Mouse (Mus musculus) intestine, postnatal 0 days (tissue): ENCODE results near the gene Nid1. TPM values are rescaled to one million over a fixed set of nuclear protein-coding genes. Genes with fewer than 3 reads are reported as not detected.
A peak's percentile ranks its signal among the peaks of the same experiment; 100 is the strongest.
"Not testable (repeated sequence)": the region's sequence is repeated elsewhere in the genome, so short reads cannot be mapped to it uniquely, and the experiment has no call there.

Experiments
- ATAC-seq: fragments of 200-750 bp; cut with Nextera tagmentation; 2 replicates; pipeline ENCODE4 v1.8.0; 2017; ENCODE audit warnings: mild to moderate bottlenecking, moderate TSS enrichment, moderate library complexity
- H3K27ac ChIP-seq: fragments of 300-500 bp; sonication (generic); 2 replicates; pipeline ENCODE4 v1.5.1; 2014; ENCODE audit warnings: mild to moderate bottlenecking, low read depth, low read length, moderate library complexity
- H3K27me3 ChIP-seq: fragments of 300-500 bp; sonication (generic); replicated peaks from 2 replicates; pipeline ENCODE4 v1.6.1; 2014; ENCODE audit warnings: low read length, mixed read lengths; ENCODE audit not compliant: control insufficient read depth, insufficient read depth
- H3K36me3 ChIP-seq: fragments of 300-500 bp; sonication (generic); 2 replicates; pipeline ENCODE4 v1.6.1; 2014; ENCODE audit warnings: mild to moderate bottlenecking, moderate library complexity; ENCODE audit not compliant: control insufficient read depth, insufficient read depth
- H3K4me1 ChIP-seq: fragments of 300-500 bp; sonication (generic); replicated peaks from 2 replicates; pipeline ENCODE4 v1.6.1; 2014; ENCODE audit warnings: antibody characterized with exemption, low read length, mixed read lengths; ENCODE audit not compliant: control insufficient read depth, insufficient read depth
- H3K4me2 ChIP-seq: fragments of 300-500 bp; sonication (generic); replicated peaks from 2 replicates; pipeline ENCODE4 v1.6.1; 2014; ENCODE audit warnings: low read depth, mild to moderate bottlenecking, moderate library complexity
- H3K4me3 ChIP-seq: fragments of 300-500 bp; sonication (generic); 2 replicates; pipeline ENCODE4 v1.5.1; 2014; ENCODE audit warnings: low read depth, low read length
- H3K9ac ChIP-seq: fragments of 300-500 bp; sonication (generic); 2 replicates; pipeline ENCODE4 v1.6.1; 2014; ENCODE audit warnings: mild to moderate bottlenecking, low read depth, low read length
- H3K9me3 ChIP-seq: fragments of 300-500 bp; sonication (generic); 2 replicates; pipeline ENCODE4 v1.6.1; 2016; ENCODE audit warnings: mixed run types; ENCODE audit not compliant: control insufficient read depth
- CTCF ChIP-seq: sonication (generic); IDR thresholded peaks from 2 replicates; pipeline ENCODE4 v1.5.1; 2016; ENCODE audit warnings: low read depth, mild to moderate bottlenecking, control low read depth, antibody characterized with exemption, moderate library complexity
- WGBS: fragments of 180-500 bp; shearing (Covaris S2); extraction: QIAGEN DNeasy Blood & Tissue Kit; methylation state at CpG from one replicate; pipeline ENCODE4 v1.1.7; 2014; 5-methylcytosine and 5-hydroxymethylcytosine counted together
- polyA plus RNA-seq: library from polyadenylated mRNA; unstranded; fragments of >200 nt; fragmentation: Nextera tagmentation; extraction: Ambion mirVana; gene quantifications from 2 replicates; pipeline ENCODE4 v1.2.1, GENCODE M21; 2015

The Nid1 gene
- polyA plus RNA-seq, 1 experiment from 2014 or later = 34.8 TPM

DNA sequence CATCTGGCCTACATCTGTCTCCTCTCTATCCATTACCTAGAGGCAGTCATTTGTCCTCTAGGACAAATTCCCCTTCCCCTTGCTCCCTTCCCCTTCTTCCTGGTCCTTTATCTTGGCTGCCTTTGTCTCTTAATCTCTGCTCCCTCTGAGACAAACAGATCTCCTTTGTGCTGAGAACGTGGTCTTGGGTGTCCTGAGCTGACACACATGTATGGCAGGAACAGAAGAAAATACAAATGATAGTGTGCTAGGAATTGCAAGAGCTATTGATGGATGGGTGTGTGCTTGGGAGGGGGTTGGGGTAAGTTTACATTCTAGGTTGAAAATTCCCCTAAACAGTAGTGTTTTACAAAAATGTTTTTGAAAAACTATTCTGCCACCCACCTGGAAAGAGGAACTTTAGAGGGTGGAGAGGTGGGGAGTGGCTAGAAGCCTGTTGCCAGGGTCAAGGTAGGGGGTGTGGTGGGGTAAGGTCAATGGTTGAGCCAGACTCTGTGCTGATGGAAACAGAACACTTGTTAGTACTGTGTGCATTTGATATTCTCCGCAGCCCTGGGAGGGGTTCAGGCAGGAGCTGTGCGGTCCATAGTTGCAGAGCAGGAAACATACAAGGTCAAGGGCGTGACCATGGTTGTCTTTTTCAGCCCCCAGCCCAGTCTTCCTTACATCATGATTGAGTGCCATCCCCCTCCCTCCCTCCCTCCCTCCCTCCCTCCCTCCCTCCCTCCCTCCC lies 9.5 kb downstream of the Nid1 start:
- not testable (repeated sequence) for H3K36me3 ChIP-seq, H3K4me2 ChIP-seq, H3K9ac ChIP-seq, H3K9me3 ChIP-seq, ATAC-seq, H3K4me1 ChIP-seq, H3K27ac ChIP-seq, H3K27me3 ChIP-seq, H3K4me3 ChIP-seq
- WGBS = 58% methylated on average over 4 of the region's 4 CpGs

DNA sequence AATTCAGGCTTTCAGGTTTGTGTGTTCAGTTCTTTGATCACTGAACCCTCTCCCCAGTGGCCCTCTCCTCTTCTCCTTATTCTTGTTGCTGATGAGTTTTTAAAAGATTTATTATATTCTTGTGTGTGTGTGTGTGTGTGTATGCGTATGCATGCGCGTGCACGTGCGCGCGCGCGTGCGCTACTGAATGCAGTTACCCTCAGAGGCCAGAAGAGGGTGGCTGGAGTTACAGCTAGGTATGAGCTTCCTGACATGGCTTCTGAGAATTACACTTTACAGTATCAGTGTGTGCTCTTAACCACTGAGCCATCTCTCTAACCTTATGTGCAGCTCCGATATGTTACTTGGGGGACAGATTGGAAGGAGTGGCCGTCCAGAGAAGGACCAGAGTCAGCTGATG lies 12.6 kb downstream of the Nid1 start:
- not testable (repeated sequence) for H3K36me3 ChIP-seq, H3K4me1 ChIP-seq, H3K27ac ChIP-seq, ATAC-seq, H3K4me2 ChIP-seq, H3K27me3 ChIP-seq, H3K4me3 ChIP-seq, H3K9me3 ChIP-seq, H3K9ac ChIP-seq
- TF ChIP-seq CTCF = 0 out of 2 replicates have a peak, but pooled peaks have one; percentile 12
- 77% methylated on average over 12 of the region's 12 CpGs for WGBS

DNA sequence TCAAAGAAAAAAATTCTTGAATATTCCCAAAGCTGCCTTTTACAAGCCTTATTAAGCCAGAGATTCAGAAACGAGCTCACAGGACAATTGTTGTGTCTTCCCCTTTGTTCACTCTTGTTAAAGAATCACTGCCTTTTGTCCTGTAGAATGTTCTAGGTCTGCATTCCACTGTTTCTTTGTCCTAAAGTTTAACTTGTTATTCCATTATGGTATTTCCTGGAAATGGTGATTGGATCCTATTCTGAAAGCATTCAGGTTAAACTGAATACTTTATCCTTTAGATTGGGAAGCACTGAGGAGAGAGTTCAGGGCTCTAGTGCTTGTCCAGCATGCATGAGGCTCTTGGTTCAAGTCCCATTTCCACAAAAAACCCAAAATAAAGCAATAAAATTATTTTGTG lies 13.6 kb downstream of the Nid1 start:
- H3K9ac ChIP-seq, H3K4me1 ChIP-seq, H3K36me3 ChIP-seq, H3K27ac ChIP-seq, ATAC-seq, H3K27me3 ChIP-seq, H3K4me2 ChIP-seq, H3K9me3 ChIP-seq, H3K4me3 ChIP-seq: not testable (repeated sequence)
- WGBS = 49% methylated on average over 1 of the region's 1 CpGs

DNA sequence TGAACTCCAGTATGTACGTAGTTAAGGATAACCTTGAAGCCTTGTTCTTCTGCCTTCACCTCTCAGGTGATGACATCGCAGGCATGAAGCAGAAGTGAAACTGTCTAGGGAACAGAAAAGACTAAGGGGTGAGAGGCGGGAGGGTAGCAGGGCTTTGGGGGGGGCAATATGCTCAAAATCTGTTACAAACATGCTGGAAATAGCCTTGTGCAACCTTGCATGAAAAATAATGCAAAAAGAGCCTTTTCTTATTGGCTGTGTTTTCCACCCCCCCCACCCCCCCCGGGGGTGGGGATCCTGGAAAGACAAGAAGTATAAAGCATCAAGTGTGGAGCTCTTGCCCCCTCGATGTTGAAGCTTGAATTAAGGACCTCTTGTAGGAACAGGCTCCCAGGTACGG lies 16.0 kb downstream of the Nid1 start:
- not testable (repeated sequence) for H3K4me3 ChIP-seq, H3K4me1 ChIP-seq, ATAC-seq, H3K27ac ChIP-seq, H3K36me3 ChIP-seq, H3K27me3 ChIP-seq, H3K9me3 ChIP-seq, H3K4me2 ChIP-seq, H3K9ac ChIP-seq
- WGBS = 86% methylated on average over 6 of the region's 6 CpGs

DNA sequence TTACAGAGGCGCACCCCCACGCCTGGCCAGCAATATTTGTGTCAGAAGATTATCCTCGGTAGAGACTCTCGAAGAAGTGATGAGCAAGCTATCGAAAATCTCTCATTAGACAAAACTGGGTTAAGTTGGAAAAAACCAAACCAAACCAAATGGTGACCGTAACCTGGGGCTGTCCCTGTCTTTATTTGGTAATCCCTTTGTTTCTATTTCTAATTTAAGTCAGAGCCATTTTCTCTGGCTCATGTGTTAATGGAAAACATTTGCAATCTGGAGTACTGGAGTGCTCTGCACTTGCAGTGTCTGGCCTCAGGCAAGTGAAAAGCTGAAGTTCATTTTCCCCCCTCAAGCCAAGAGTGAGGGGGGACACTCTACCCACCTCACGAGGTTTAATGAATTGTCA lies 16.9 kb downstream of the Nid1 start:
- H3K9me3 ChIP-seq = not testable (repeated sequence)

DNA sequence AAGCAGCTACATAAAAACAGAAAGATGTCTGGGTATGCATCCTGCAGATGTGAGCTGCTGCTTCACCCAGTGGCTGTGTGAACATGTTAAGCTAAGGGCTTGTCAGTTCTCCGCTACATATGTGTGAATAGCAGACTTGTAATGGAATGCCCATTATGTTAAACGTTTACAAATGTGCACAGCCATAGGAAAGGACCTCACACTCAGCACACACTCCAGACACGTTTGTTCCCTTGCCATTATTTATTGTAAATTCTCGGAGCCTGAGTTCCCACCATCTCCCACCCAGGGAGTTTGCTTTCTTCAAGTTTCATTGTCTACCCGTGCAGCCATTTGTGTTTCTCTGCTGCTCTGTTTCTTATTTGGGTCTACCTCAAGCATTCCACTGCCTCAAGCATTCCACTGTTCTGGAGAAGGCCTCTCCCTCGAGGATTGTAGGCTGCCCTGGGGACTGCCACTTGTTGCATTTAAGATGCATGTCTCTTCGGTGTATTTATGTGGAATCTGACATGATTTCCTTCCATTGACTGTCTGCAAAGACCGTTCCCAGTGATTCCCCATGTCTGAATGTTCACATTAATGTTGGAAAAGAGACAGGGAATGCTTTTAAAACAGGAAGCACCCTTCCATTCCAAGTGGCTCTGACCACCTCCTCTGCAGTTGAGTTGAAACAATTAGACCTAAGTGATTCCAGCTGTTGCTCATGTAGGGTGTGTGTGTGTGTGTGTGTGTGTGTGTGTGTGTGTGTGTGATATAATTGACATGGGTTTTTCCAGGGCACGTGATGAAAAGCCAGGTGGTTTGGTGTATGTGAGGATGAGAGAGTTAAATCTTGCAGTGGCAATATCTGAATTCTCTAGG lies 18.5 kb downstream of the Nid1 start:
- WGBS = 43% methylated on average over 7 of the region's 9 CpGs
- not testable (repeated sequence) for H3K9me3 ChIP-seq, H3K9ac ChIP-seq

More for the DNA sequence above, 16.9 kb downstream of the Nid1 start:
- H3K27me3 ChIP-seq, H3K36me3 ChIP-seq, H3K4me1 ChIP-seq, ATAC-seq, H3K4me3 ChIP-seq, H3K4me2 ChIP-seq, H3K9ac ChIP-seq, H3K27ac ChIP-seq: not testable (repeated sequence)
- 91% methylated on average over 7 of the region's 7 CpGs for WGBS

More for the DNA sequence above, 18.5 kb downstream of the Nid1 start:
- ATAC-seq, H3K27ac ChIP-seq, H3K4me3 ChIP-seq, H3K27me3 ChIP-seq, H3K4me1 ChIP-seq, H3K36me3 ChIP-seq, H3K4me2 ChIP-seq: not testable (repeated sequence)
